Mouse (Mus musculus) neural tube, embryonic 14.5 days (tissue): ENCODE measurements at regions not wholly inside any gene's neighbourhood (a gene's known extent, or its start where the extent isn't known, plus 50 kb on each side); places are given as distances from the start of the nearest gene placed in this dataset.

Source experiments
- ATAC-seq: fragments of 200-750 bp; cut with Nextera tagmentation; 2 replicates; pipeline ENCODE4 v1.8.0; 2017; ENCODE audit warnings: low read depth, mild to moderate bottlenecking, moderate TSS enrichment, moderate library complexity
- H3K27ac ChIP-seq: fragments of 300-500 bp; sonication (generic); 2 replicates; pipeline ENCODE4 v1.5.1; 2014; ENCODE audit warnings: low read depth, mild to moderate bottlenecking, control low read depth, low read length, moderate library complexity, mixed read lengths
- H3K27me3 ChIP-seq: fragments of 300-500 bp; sonication (generic); 2 replicates; pipeline ENCODE4 v1.6.1; 2014; ENCODE audit warnings: low read length; ENCODE audit not compliant: control insufficient read depth, insufficient read depth
- H3K36me3 ChIP-seq: fragments of 300-500 bp; sonication (generic); 2 replicates; pipeline ENCODE4 v1.6.1; 2014; ENCODE audit warnings: low read length, mixed read lengths; ENCODE audit not compliant: control insufficient read depth, insufficient read depth
- H3K4me1 ChIP-seq: fragments of 300-500 bp; sonication (generic); 2 replicates; pipeline ENCODE4 v1.6.1; 2014; ENCODE audit warnings: low read length; ENCODE audit not compliant: control insufficient read depth, insufficient read depth
- H3K4me2 ChIP-seq: fragments of 300-500 bp; sonication (generic); 2 replicates; pipeline ENCODE4 v1.6.1; 2014; ENCODE audit warnings: mild to moderate bottlenecking, low read depth, low read length, control low read depth
- H3K4me3 ChIP-seq: fragments of 300-500 bp; sonication (generic); 2 replicates; pipeline ENCODE4 v1.5.1; 2014; ENCODE audit warnings: low read depth, low read length, control low read depth, mixed read lengths
- H3K9ac ChIP-seq: fragments of 300-500 bp; sonication (generic); replicated peaks from 2 replicates; pipeline ENCODE4 v1.6.1; 2014; ENCODE audit warnings: low read depth, mild to moderate bottlenecking, control low read depth, low read length, mixed read lengths
- H3K9me3 ChIP-seq: fragments of 300-500 bp; sonication (generic); 2 replicates; pipeline ENCODE4 v1.6.1; 2016; ENCODE audit warnings: low read length; ENCODE audit not compliant: control insufficient read depth
- WGBS: fragments of 180-500 bp; shearing (Covaris S2); extraction: QIAGEN DNeasy Blood & Tissue Kit; methylation state at CpG from one replicate; pipeline ENCODE4 v1.1.7; 2014; 5-methylcytosine and 5-hydroxymethylcytosine counted together

DNA sequence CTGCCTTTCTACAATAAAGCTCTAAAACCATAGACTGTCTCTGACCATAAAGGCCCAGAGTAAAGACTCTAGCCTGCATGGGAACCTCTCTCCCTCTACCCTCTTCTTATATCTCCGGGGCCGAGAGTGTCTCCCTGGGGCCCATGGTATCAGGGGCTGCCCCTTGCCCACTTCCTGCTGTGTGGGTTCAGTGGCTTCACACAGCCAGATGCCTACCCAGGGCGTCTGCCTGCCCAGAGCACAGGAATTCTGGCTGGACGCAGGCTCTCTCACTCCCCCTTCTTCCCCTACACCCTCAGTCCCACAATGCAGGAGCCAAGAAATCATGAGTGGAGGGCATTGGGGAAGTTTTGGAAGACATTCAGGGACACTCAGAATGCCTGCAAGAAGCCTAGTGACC, 150.8 kb downstream of the Bod1 start:
- H3K27ac ChIP-seq: no peak overlapping the region
- no peaks in the 10 kb centered on the region for H3K4me1 ChIP-seq
- H3K36me3 ChIP-seq: no peaks in the 10 kb centered on the region
- H3K9ac ChIP-seq: no peak overlapping the region
- H3K4me3 ChIP-seq: no peak overlapping the region
- no peak overlapping the region for H3K4me2 ChIP-seq
- no peaks in the 10 kb centered on the region for H3K9me3 ChIP-seq
- WGBS: 79% methylated on average over 4 of the region's 4 CpGs
- H3K27me3 ChIP-seq: no peaks in the 10 kb centered on the region
- no peak for ATAC-seq

DNA sequence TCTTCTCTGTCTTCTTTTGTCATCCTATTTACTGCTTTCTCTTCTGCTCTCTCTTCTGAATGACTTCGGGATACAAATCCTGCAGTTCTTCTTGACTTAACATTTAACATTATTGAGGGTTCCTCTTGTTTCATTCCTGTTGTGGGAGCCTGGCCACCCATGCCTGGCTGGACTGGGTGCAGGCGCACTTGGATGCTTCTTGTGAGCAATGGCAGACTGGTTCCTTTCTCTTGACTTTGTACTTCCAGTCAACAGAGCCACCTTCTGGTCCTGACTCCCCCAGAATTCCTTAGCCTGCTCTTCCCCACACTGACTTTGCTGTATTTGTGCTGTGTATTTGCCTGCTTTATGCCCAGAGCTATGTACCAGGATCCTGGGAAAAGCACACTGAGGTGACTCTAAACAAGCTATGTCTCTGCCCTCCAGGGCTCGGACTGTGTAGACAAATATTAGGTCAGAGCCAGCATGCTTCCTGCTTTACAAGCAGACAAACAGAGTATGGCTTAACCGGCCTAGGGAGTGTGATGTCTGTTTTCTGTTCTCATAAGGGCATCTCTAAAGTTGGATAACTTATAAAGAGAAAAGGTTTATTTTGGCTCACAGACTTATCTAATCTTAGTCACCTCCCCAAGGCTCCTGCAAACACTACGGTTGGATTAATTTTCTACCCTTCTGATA, 133.5 kb upstream of the Stc2 start:
- no peak overlapping the region for H3K27ac ChIP-seq
- no peak overlapping the region for H3K4me2 ChIP-seq
- H3K9me3 ChIP-seq: no peaks in the 10 kb centered on the region
- H3K4me3 ChIP-seq: no peak overlapping the region
- no peaks in the 10 kb centered on the region for H3K36me3 ChIP-seq
- no peak for ATAC-seq
- 84% methylated on average over 5 of the region's 5 CpGs for WGBS
- no peaks in the 10 kb centered on the region for H3K4me1 ChIP-seq
- H3K27me3 ChIP-seq: no peaks in the 10 kb centered on the region
- no peak overlapping the region for H3K9ac ChIP-seq

DNA sequence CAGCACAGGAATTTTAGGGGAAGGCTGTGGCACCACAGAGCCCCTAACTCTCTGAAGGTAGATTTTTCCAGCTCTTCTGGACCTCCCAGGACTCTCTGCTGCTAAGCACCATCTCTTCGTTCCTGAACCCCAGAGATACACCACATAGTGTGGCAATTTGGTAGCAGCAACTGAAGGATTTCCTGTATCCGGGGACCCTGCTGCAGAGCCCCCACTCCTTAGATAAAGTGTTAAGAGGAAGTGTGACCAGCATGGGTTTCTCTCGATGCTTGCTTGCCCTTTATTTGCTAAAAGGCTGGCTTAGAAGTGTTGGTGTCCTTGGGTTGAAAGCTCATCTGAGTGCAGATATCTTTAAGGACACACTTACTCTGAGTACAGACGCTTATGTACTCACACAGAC, 115.6 kb upstream of the Stc2 start:
- 82% methylated on average over 4 of the region's 4 CpGs for WGBS
- H3K4me2 ChIP-seq: no peak overlapping the region
- H3K9me3 ChIP-seq: no peaks in the 10 kb centered on the region
- no peak overlapping the region for H3K9ac ChIP-seq
- H3K27me3 ChIP-seq: no peaks in the 10 kb centered on the region
- no peak overlapping the region for H3K27ac ChIP-seq
- no peaks in the 10 kb centered on the region for H3K4me1 ChIP-seq
- ATAC-seq: no peak
- no peaks in the 10 kb centered on the region for H3K36me3 ChIP-seq
- H3K4me3 ChIP-seq: no peak overlapping the region

DNA sequence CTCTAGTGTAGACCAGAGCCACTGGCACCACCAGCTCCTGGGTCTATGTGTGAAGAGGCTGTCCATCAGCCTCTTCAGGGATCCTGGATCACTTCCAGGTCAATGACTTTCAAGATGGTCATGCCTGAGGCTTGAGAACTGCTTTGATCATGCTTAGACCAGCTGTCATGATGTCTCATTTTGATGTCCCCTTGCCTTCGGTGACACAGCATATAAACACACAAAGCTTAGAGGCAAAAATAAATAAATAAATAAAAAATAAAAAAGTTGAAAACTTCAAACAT, 111.1 kb upstream of the Stc2 start:
- WGBS: 93% methylated on average over 1 of the region's 1 CpGs
- no peak for ATAC-seq

DNA sequence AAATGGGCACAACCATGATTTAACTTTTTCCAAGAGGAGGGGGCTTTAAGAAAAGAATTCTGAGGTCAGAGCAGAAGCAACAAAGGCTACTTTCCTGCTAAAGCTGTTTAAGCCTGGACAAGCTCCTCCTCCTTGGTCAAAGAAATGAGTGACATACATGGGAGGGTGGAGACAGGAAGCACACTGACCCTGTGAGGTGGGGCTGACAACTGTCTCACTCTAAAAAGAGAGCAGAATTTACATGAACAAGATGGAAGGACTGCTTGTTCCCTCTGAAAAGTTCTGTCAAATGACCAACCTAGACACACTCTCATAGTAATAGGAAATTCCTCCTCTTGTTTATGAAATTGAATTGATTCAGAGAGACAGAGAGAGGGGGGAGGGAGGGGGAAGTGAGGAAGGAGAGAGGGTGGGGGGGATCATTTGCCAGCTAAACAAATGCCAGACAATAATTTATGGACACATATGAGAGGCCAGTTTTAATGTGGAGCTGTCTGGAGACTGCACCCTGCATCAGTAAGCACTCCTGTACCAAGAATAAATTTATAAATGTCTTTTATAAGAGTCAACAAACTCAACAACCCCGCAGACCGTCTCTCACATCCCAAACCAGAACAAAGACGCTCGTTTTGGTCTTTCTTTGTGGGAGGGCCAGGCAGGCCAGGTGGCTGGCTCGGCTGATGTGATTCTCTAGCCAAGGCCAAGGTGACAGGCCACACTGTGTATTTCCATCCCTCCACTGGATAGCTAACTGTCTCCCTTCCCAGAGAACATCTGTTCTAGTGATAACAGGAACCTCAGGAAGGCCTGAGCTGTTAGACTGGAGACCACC, 110.6 kb upstream of the Stc2 start:
- H3K27ac ChIP-seq: no peak overlapping the region
- H3K4me2 ChIP-seq: no peak overlapping the region
- H3K27me3 ChIP-seq: no peaks in the 10 kb centered on the region
- WGBS: 67% methylated on average over 5 of the region's 5 CpGs
- ATAC-seq: no peak
- no peak overlapping the region for H3K4me3 ChIP-seq
- no peaks in the 10 kb centered on the region for H3K9me3 ChIP-seq
- no peaks in the 10 kb centered on the region for H3K4me1 ChIP-seq
- no peaks in the 10 kb centered on the region for H3K36me3 ChIP-seq
- no peak overlapping the region for H3K9ac ChIP-seq

More for the DNA sequence above, 111.1 kb upstream of the Stc2 start:
- H3K27ac ChIP-seq: no peak overlapping the region
- no peaks in the 10 kb centered on the region for H3K9me3 ChIP-seq
- no peak overlapping the region for H3K4me3 ChIP-seq
- H3K4me2 ChIP-seq: no peak overlapping the region
- no peaks in the 10 kb centered on the region for H3K27me3 ChIP-seq
- H3K4me1 ChIP-seq: no peaks in the 10 kb centered on the region
- H3K36me3 ChIP-seq: no peaks in the 10 kb centered on the region
- no peak overlapping the region for H3K9ac ChIP-seq

DNA sequence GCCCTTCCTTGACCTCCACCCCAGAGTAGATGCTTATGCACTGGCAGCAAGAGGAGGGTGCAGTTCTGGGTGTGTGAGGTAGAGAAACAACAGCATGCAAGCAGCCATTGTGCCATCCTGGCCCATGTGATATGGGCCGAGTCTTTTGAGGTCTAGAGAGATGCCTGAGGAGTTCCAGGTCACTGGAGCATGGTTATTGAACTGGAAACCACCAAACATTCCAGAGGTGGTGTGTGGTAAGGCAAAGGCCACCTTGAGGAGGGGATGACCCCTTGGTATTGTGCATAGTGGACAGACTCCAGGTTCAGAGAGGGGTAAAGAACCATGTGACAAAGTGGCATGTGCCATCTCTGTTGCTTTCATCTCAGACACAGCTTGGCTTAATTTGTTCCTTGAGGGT, 107.9 kb upstream of the Stc2 start:
- H3K9ac ChIP-seq: no peak overlapping the region
- ATAC-seq: no peak

DNA sequence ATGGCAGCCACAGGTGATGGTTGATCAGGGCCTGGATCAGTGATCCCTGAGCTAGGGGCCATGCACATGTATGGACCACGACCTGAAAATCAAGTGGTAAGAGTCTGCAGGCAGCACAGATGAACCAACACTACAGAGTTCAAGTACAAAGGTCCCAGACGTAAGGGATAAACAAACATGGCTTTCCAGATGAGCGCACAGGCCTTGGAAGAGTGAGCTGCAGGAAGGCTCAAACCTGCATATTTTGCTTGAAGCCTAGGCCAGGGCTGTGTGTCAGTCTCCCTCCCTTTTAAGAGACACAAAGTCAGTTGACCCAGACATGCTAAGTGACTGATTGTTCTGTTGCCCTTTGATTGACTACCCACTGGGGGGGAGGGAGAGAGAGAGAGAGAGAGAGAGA, 107.2 kb upstream of the Stc2 start:
- Histone ChIP-seq H3K27ac (no peak overlapping the region), H3K4me3 (no peak overlapping the region), H3K27me3 (no peaks in the 10 kb centered on the region), H3K4me1 (no peaks in the 10 kb centered on the region), H3K36me3 (no peaks in the 10 kb centered on the region), H3K9ac (no peak overlapping the region), H3K9me3 (no peaks in the 10 kb centered on the region), H3K4me2 (no peak overlapping the region)
- WGBS: 63% methylated on average over 3 of the region's 3 CpGs
- ATAC-seq: no peak

More for the DNA sequence above, 107.9 kb upstream of the Stc2 start:
- Histone ChIP-seq H3K4me2 (no peak overlapping the region), H3K4me1 (no peaks in the 10 kb centered on the region), H3K4me3 (no peak overlapping the region), H3K27ac (no peak overlapping the region), H3K27me3 (no peaks in the 10 kb centered on the region), H3K36me3 (no peaks in the 10 kb centered on the region), H3K9me3 (no peaks in the 10 kb centered on the region)
- WGBS: 73% methylated on average over 1 of the region's 1 CpGs

DNA sequence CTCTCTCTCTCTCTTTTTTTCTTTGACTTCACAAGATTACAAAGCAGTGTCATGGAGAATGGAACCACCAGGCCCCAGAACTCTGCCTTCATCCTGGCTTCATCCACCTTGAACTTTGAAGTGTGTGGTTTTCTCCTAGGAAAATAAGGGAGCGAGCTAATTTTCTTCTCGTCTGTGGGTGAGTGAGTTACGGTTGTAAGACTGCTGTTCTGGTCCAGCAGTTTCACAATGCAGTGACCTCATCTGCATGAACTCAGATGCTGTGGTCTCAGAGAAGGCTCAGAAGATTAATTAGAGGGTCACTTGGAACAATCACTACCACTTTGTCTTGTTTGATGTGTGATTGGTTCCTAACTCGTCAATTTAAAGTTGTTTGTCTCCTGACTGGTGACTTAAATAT, 103.1 kb upstream of the Stc2 start:
- no peaks in the 10 kb centered on the region for H3K36me3 ChIP-seq
- WGBS: 39% methylated on average over 4 of the region's 4 CpGs
- no peaks in the 10 kb centered on the region for H3K4me1 ChIP-seq
- H3K27ac ChIP-seq: no peak overlapping the region
- H3K9me3 ChIP-seq: no peaks in the 10 kb centered on the region
- ATAC-seq: no peak
- no peak overlapping the region for H3K4me2 ChIP-seq
- H3K9ac ChIP-seq: no peak overlapping the region
- H3K27me3 ChIP-seq: no peaks in the 10 kb centered on the region
- H3K4me3 ChIP-seq: no peak overlapping the region

DNA sequence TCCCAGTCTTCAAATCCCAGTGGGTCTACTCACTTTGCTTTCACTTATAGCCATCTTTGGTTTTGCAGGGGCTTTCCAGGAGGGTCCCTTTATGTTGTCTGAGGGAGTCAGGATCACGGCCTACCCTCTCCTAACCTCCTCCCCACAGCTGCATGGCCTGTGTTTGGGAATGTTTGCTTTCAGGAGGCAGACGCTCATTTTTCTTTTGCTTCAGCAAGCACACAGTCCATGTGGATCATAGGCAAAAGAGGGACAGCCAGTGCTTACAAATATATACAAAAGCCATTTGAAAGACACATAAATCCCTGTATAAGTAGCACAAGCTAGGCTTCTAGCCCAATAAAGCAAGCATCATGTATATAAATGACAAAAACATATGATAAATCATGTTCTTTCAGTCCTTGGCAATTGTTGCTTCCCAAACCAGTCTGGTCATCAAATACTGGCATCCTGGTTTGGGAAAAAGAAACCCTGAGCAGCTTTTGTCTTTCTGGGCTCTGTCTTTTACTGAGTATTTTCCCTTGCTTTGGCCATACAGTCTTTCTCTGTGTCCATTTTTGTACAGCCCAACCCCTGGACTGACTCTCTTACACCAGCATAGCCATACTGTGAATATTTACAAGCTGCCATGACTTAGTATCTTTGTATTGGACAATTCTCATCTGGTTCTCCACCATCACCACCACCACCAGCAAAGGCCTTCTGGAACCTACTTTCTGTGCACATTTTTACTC, 101.0 kb upstream of the Stc2 start:
- Histone ChIP-seq H3K36me3 (no peaks in the 10 kb centered on the region), H3K4me1 (no peaks in the 10 kb centered on the region), H3K9ac (no peak overlapping the region), H3K4me2 (no peak overlapping the region), H3K4me3 (no peak overlapping the region), H3K27ac (no peak overlapping the region), H3K9me3 (no peaks in the 10 kb centered on the region), H3K27me3 (no peaks in the 10 kb centered on the region)
- 61% methylated on average over 2 of the region's 2 CpGs for WGBS
- no peak for ATAC-seq
